Mouse (Mus musculus): Measurements from ENCODE around the gene Gm9376. TPM values are rescaled to one million over a fixed set of nuclear protein-coding genes. Genes with fewer than 3 reads are reported as not detected.

The Gm9376 gene
- polyA plus RNA-seq (2014; fragmentation: Nextera tagmentation; extraction: Ambion mirVana) = not detected in 2 replicates

DNA sequence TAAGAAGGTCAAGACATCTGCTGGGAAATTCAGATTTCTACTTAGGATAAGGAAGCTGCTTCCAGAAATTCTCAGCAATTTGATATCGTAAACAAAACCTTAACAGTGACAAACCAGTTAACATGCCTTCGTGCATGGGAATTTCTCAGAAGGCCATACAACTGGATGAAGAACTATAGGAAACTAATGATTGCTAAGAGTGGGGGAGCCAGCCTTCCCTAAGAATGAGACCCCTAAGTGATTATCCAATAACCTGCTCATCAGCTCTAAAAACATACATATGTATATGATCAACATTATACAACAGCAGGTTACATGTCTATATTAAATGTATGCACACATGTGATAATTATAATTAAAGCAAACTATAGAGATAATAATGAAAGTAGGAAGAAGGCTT, at the start of gene Gm9376:
Gene Gm9376 (plus strand): TSS at position 301 of the 400 bp plus-strand sequence.
- Histone ChIP-seq H3K9me3 (ENCODE audit: control insufficient read depth, low read length) (no peaks in the 10 kb centered on the region), H3K4me2 (ENCODE audit: low read depth, low read length, severe bottlenecking) (no peak within 1 kb of the TSS), H3K4me3 (ENCODE audit: low read depth, low read length) (no peak within 1 kb of the TSS), H3K9ac (ENCODE audit: low read length) (no peak within 1 kb of the TSS), H3K27ac (ENCODE audit: low read depth, low read length) (no peak within 1 kb of the TSS), H3K36me3 (ENCODE audit: control insufficient read depth, insufficient read depth, low read length) (no peaks in the 10 kb centered on the region), H3K27me3 (ENCODE audit: control insufficient read depth, insufficient read depth, low read length) (no peaks in the 10 kb centered on the region), H3K4me1 (replicated peaks; ENCODE audit: control insufficient read depth, insufficient read depth, low read length) (no peaks in the 10 kb centered on the region)
- no peak for DNase-seq (ENCODE audit: low spot score)
- WGBS = 97% methylated on average over 2 of the region's 2 CpGs
- no peak for ATAC-seq (replicated peaks; ENCODE audit: low FRiP score)

DNA sequence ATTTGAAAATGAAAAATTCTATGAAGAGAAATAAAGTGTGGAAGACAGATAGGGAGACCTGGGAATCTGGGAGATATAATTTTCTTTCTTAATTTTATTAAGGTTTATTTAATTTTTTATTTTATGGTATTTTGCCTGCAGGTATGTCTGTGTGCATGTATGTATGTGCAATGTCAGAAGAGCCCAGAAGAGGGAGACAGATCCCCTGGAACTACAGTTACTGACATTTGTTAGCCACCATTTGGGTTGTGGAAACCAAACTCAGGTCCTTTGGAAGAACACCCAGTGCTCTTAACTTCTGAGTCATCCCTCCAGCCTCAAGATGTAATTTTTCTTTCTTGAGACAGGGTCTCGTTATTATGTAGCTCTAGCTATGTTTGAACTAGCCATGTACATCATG, 45.9 kb upstream of the Gm9376 start:
- no peak for ATAC-seq (replicated peaks; ENCODE audit: low FRiP score)
- DNase-seq (ENCODE audit: low spot score) = no peak
- WGBS = 89% methylated on average over 1 of the region's 1 CpGs
- no peak overlapping the region for H3K4me3 ChIP-seq (ENCODE audit: low read depth, low read length)
- no peak overlapping the region for H3K4me2 ChIP-seq (ENCODE audit: low read depth, low read length, severe bottlenecking)
- peaks cover 9% of the 10 kb centered on the region for H3K4me1 ChIP-seq (replicated peaks; ENCODE audit: control insufficient read depth, insufficient read depth, low read length)
- H3K27ac ChIP-seq (ENCODE audit: low read depth, low read length) = no peak overlapping the region
- H3K9ac ChIP-seq (ENCODE audit: low read length) = no peak overlapping the region
- no peaks in the 10 kb centered on the region; the same call in 1 of the 2 replicates for H3K9me3 ChIP-seq (ENCODE audit: control insufficient read depth, low read length)
- peaks cover 15% of the 10 kb centered on the region for H3K27me3 ChIP-seq (ENCODE audit: control insufficient read depth, insufficient read depth, low read length)
- no peaks in the 10 kb centered on the region for H3K36me3 ChIP-seq (ENCODE audit: control insufficient read depth, insufficient read depth, low read length)

GRCm38 (mm10) chr14:118225061-118225743, 41.6 kb upstream of the Gm9376 start:
- DNase-seq (ENCODE audit: low spot score) (no peak), ATAC-seq (replicated peaks; ENCODE audit: low FRiP score) (no peak)
- H3K27me3 ChIP-seq (ENCODE audit: control insufficient read depth, insufficient read depth, low read length) = peaks cover 21% of the 10 kb centered on the region
- no peaks in the 10 kb centered on the region; the same call in 1 of the 2 replicates for H3K9me3 ChIP-seq (ENCODE audit: control insufficient read depth, low read length)
- peak overlapping the region; percentile 42 for H3K9ac ChIP-seq (ENCODE audit: low read length)
- peaks cover 32% of the 10 kb centered on the region for H3K4me1 ChIP-seq (replicated peaks; ENCODE audit: control insufficient read depth, insufficient read depth, low read length)
- no peaks in the 10 kb centered on the region for H3K36me3 ChIP-seq (ENCODE audit: control insufficient read depth, insufficient read depth, low read length)
- no peak overlapping the region for H3K27ac ChIP-seq (ENCODE audit: low read depth, low read length)
- peak overlapping the region; percentile 41 for H3K4me2 ChIP-seq (ENCODE audit: low read depth, low read length, severe bottlenecking)
- no peak overlapping the region for H3K4me3 ChIP-seq (ENCODE audit: low read depth, low read length)
- 17% methylated on average over 16 of the region's 16 CpGs for WGBS

DNA sequence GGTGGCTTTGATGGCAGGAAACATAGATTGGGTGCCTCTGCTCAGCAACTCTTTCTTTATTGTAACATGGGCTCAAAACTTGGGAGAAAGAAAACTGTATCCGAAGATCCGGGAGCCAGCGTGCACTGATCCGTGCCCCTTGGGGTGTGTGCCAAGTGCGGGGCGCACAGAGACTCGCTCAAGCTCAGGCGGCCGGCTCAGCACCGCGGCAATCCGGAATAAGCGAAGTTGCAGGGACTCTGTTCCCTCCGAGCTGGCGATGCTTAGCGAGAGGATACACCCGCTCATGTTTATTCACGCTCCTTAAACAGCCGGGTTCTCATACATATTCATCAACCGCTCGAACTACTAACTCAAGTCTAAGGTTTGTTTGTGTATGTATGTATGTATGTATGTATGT, 40.8 kb upstream of the Gm9376 start:
- no peak overlapping the region for H3K27ac ChIP-seq (ENCODE audit: low read depth, low read length)
- peak overlapping the region; percentile 41 for H3K4me2 ChIP-seq (ENCODE audit: low read depth, low read length, severe bottlenecking)

GRCm38 (mm10) chr14:118226471-118227155, 40.1 kb upstream of the Gm9376 start:
- peak overlapping the region; percentile 27 for H3K9ac ChIP-seq (ENCODE audit: low read length)
- peak overlapping the region; percentile 41 for H3K4me2 ChIP-seq (ENCODE audit: low read depth, low read length, severe bottlenecking)
- H3K4me3 ChIP-seq (ENCODE audit: low read depth, low read length) = no peak overlapping the region; the same call in 1 of the 2 replicates
- DNase-seq (ENCODE audit: low spot score) (peak; percentile 64), ATAC-seq (replicated peaks; ENCODE audit: low FRiP score) (no peak)
- no peaks in the 10 kb centered on the region for H3K9me3 ChIP-seq (ENCODE audit: control insufficient read depth, low read length)
- no peaks in the 10 kb centered on the region for H3K36me3 ChIP-seq (ENCODE audit: control insufficient read depth, insufficient read depth, low read length)
- 1% methylated on average over 21 of the region's 21 CpGs for WGBS
- H3K27me3 ChIP-seq (ENCODE audit: control insufficient read depth, insufficient read depth, low read length) = peaks cover 21% of the 10 kb centered on the region
- H3K4me1 ChIP-seq (replicated peaks; ENCODE audit: control insufficient read depth, insufficient read depth, low read length) = peaks cover 33% of the 10 kb centered on the region
- H3K27ac ChIP-seq (ENCODE audit: low read depth, low read length) = no peak overlapping the region

More for the DNA sequence above, 40.8 kb upstream of the Gm9376 start:
- H3K27me3 ChIP-seq (ENCODE audit: control insufficient read depth, insufficient read depth, low read length) = peaks cover 21% of the 10 kb centered on the region
- peak overlapping the region; percentile 42 for H3K9ac ChIP-seq (ENCODE audit: low read length)
- H3K9me3 ChIP-seq (ENCODE audit: control insufficient read depth, low read length) = no peaks in the 10 kb centered on the region; the same call in 1 of the 2 replicates
- WGBS = 2% methylated on average over 21 of the region's 21 CpGs
- H3K4me1 ChIP-seq (replicated peaks; ENCODE audit: control insufficient read depth, insufficient read depth, low read length) = peaks cover 32% of the 10 kb centered on the region
- peak overlapping the region; percentile 6; the same call in 1 of the 2 replicates for H3K4me3 ChIP-seq (ENCODE audit: low read depth, low read length)
- ATAC-seq (replicated peaks; ENCODE audit: low FRiP score) (peak; percentile 19), DNase-seq (ENCODE audit: low spot score) (peak; percentile 79)
- no peaks in the 10 kb centered on the region for H3K36me3 ChIP-seq (ENCODE audit: control insufficient read depth, insufficient read depth, low read length)

DNA sequence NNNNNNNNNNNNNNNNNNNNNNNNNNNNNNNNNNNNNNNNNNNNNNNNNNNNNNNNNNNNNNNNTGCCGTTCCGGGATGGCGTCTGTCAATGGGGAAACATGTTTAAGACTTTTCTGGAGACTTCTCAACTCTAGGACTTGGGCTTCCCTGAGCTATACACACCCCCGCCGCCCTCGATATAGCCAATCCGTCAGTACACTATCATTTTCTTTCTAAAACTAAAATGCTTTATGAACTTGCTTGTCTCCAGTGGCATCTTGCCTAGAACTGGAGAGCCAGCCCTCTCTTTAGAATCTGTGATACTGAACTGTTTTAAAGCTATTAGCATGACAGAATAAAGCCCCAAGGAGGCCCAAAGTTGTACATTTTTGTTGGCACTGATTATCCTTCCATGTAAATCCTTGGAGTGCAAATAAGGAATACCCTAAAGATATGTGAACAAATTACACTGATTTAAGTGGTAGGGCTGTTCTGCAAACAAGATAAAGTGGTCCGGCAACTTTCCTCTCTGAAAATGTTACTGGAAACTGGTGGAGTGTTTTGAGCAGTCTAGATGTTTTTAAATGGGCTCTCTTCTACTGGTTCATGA, 34.3 kb upstream of the Gm9376 start:
- Histone ChIP-seq H3K27me3 (ENCODE audit: control insufficient read depth, insufficient read depth, low read length) (peaks cover 6% of the 10 kb centered on the region), H3K27ac (ENCODE audit: low read depth, low read length) (peak overlapping the region; percentile 66), H3K4me2 (ENCODE audit: low read depth, low read length, severe bottlenecking) (peak overlapping the region; percentile 75), H3K4me1 (replicated peaks; ENCODE audit: control insufficient read depth, insufficient read depth, low read length) (peaks cover 15% of the 10 kb centered on the region), H3K9ac (ENCODE audit: low read length) (peak overlapping the region; percentile 55), H3K36me3 (ENCODE audit: control insufficient read depth, insufficient read depth, low read length) (no peaks in the 10 kb centered on the region), H3K9me3 (ENCODE audit: control insufficient read depth, low read length) (no peaks in the 10 kb centered on the region), H3K4me3 (ENCODE audit: low read depth, low read length) (peak overlapping the region; percentile 28)
- WGBS = 2% methylated on average over 8 of the region's 8 CpGs
- ATAC-seq (replicated peaks; ENCODE audit: low FRiP score) = no peak
- no peak for DNase-seq (ENCODE audit: low spot score)

DNA sequence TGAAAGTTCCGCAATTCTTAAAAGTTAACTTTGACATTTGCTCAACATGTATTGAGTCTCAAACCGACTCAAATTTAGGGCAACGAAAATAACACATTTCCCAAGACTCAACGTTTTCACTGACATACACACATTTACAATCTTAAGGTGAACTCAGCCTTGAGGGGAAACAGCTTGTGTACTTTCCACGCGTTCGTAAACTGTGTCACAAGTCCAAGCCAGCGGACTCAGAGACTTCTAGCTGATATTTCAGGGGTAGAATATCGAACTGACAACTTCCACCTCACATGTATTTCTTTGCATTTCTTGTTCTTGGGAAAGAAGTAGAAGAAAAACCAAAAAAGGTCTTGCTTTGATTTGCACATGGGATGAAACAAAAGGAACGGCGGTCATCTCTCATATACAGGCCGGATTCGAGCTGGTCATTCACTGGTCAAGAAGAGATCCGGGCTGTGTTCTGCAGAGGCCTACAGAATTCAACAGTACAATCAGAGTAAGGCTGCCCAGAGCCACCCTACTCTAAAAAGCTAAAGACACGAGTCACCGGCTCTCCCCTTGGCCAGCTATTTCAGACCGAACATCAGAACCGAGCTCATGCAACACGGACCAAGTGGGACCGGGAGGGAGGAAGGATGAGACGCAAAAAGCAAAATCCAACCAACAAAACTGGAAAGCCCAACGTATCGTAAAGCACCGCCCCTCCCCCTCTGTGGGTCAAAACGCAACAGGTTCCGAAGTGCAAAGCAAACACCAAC, 32.8 kb upstream of the Gm9376 start:
- Histone ChIP-seq H3K4me3 (ENCODE audit: low read depth, low read length) (peak overlapping the region; percentile 85), H3K4me2 (ENCODE audit: low read depth, low read length, severe bottlenecking) (peak overlapping the region; percentile 77), H3K9me3 (ENCODE audit: control insufficient read depth, low read length) (no peaks in the 10 kb centered on the region), H3K36me3 (ENCODE audit: control insufficient read depth, insufficient read depth, low read length) (no peaks in the 10 kb centered on the region), H3K9ac (ENCODE audit: low read length) (peak overlapping the region; percentile 95), H3K27me3 (ENCODE audit: control insufficient read depth, insufficient read depth, low read length) (peaks cover 3% of the 10 kb centered on the region), H3K27ac (ENCODE audit: low read depth, low read length) (peak overlapping the region; percentile 92), H3K4me1 (replicated peaks; ENCODE audit: control insufficient read depth, insufficient read depth, low read length) (peaks cover 6% of the 10 kb centered on the region; the same call in 1 of the 2 replicates)
- DNase-seq (ENCODE audit: low spot score) (peak; percentile 66), ATAC-seq (replicated peaks; ENCODE audit: low FRiP score) (no peak)
- 2% methylated on average over 26 of the region's 26 CpGs for WGBS

Data from forebrain, embryonic 11.5 days (tissue).